Mouse (Mus musculus) skeletal muscle tissue, adult 2 months (tissue): Measurements from ENCODE around the gene Slc27a3.

ENCODE experiments used
- DNase-seq: peaks from one replicate; pipeline ENCODE4 v3.0.0-alpha.2; 2012; ENCODE audit warnings: low read depth, low spot score

Gene Slc27a3

DNA sequence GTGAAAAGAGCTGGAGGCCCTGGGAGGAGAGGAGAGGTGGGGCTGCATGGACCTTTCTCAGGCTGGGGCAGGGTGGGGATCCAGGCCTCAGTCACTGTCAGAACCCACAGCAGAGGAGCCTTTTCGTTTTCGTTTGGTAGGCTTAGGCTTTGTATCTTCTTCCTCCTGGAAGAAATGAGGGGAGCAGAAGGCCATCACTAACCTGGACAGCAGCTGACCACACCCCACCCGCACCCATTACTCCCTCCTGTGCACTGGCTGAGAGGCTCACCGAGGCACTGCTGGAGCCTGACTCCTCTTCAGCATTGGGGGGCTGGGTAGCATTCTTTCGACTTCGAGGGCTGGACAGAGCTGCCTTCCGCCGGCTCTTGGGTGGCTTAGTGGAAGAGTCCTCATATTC, 2.2 kb upstream of the Slc27a3 start:
- no peak for DNase-seq

DNA sequence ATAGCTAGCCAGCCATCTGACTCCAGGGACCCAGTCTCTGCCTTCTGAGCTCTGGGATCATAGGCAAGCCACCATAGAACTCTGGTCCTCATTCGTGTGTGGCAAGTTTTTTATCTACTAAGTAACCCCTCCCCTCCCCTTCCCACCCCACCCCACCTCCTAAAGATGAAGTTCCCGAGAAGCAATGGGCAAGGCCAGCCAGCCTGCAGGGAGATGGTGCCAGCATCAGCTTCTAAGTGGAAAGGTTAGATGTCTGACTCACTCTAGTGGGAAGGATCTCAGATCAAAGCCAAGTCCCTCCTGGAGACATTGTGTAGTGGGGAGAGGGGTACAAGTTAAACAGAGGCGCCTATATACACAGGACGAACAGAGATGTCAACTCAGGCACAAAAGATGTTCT, 1.3 kb upstream of the Slc27a3 start:
- no peak for DNase-seq

DNA sequence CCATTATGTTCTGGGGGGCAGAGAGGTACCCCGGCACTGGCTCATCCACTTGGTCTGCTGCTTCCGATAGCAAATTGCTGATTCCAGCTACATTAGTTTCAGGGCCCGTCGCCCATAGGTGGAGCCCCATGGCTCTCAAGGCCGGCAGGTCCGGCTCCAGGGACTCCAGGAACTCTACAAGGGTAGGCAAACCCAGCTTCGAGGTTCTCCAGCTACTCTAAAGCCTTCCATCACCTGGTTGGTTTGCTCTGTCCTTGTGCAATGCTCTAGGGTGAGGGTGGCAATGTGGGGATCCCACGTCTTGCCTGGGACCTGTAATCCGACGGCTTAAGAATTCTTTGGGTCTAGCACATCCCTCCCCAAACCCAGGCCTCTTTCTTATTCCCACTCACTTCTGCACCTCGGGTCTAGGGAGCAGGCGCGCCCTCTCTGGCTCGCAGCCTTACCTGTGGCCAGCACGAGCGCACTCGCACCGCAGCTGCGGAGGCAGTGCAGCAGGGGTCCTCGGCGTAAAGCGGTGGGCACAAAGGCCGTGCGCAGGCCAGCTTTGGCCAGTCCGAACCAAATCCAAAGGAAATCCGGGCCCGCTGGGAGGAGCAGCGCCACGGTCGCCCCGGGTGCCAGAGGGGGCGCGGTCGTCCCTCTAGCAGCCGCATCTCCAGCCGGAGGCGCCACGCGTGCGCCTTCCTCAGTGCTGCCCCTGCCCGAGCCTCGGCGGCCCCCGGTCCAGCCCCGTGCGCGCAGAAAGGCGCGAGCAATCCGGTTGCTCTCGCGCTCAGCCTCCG, 820 bp downstream of the Slc27a3 start:
- no peak for DNase-seq

DNA sequence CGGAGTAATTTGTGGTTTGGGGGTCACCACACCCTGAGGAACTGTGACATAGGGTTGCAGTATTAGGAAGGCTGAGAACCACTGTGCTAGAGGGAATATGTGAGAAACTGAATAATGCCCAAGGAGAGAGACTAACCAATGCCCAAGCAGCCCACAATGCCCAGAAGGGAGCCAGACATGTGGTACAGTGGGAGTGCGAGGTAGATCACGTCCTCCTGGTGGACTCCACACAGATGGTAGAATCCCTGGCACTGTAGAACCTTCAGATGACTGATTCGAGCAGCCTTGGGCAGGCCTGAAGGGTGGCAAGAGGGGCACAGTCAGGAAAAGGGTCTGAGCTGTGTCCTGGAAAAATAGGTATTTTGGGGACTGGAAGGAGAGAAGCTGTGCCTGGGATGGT, 1.5 kb downstream of the Slc27a3 start:
- DNase-seq: no peak

DNA sequence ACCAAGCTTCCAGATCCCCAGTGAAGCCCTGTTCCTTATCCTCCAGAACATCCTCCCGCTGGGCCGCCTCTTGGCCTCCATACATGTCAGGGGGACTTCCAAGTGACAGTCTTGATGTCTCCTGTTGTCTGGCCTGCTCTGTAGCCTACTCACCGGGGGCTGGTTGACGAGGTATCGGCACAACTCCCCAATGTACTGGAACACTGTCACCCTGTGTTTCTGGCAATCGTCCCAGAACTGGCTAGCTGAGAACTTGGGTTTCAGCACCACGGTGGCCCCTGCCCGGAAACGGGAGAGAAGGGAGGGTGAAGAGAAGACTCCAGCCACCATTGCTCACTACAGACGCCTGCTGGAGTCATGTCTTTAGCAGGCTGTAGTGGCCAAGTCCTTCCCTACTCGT, 2.3 kb downstream of the Slc27a3 start:
- peak; percentile 67 for DNase-seq

DNA sequence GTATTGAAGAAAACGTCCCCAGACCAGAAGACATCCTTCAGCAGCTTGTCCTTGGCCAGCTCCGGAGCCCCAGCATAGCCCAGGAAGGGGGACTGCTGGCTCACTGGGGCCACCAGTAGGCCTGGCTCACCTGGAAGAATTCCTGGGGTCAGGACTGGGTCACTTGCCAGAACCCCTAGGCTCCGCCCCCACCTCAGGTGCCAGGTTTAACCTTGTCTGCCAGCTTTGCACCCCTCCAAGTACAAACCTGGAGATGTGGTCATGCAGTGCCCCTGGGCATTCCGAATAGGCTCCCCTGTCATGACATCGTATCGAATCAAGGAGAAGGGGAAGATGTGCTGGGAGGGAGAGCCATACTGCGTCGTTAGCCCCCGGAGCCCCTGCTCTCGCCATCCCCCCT, 2.9 kb downstream of the Slc27a3 start:
- DNase-seq: no peak

DNA sequence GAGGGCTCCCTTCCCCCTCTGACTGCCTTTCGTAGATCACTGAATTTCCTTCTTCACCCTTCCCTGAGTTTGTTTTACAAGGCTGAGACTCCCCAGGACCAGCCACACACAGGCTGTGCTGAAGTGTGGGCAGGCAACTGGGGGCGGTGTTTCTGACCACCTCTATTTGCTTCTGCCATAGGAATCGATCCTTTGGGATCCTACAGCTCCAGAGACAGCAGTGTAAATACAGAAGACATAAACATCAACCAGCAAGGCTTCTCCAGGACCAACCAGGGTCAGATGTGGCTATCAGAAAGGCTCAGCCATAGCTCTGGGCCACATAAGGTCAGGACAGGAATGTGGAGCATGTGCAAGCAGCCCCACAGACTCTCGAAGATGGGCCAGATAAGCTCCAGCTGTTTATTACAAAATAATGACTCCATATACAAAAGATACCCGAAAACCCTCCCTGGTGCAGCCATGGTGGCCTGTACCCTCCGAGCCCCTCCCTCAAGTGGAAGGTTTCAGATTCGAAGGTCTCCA, 4.8 kb downstream of the Slc27a3 start:
- no peak for DNase-seq

DNA sequence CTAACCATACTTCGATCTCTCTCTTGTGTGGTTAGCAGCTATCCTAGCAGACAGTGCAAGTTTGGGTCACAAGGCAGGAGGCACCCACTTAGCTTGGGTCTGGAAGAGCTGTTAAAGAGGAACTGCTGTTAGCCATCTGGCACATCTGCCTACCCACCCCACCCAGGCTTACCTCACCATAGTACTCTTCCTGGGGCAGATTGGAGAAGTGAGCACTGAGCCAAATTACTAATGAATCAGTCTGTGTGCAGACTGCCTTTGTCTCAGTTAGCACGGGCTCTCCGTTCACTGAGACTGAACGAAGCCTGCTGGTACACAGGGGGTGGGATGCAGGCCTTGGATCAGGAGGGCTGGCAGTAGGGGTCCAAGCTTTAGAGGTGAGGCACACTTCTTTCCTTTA, 6.0 kb downstream of the Slc27a3 start:
- peak; percentile 56 for DNase-seq

DNA sequence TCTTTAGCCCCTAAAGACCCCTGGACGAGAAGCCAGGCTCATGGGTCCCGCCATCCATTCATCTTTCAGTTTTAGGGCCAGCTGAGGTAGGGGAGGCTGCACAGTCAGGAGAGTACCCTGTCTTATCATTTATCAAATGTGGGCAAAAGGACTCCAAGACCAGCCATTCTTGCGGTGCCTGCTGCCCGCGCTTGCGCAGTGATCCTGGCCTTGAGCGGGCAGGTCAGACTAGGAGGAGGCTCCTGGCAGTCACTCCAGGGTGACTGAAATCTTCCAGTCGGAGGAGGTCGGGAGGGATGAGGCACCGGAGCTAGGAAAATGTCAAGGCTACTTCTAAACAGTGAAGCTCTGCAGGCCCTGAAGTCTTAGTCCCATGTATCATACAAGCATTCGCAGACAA, 8.0 kb downstream of the Slc27a3 start:
- no peak for DNase-seq

DNA sequence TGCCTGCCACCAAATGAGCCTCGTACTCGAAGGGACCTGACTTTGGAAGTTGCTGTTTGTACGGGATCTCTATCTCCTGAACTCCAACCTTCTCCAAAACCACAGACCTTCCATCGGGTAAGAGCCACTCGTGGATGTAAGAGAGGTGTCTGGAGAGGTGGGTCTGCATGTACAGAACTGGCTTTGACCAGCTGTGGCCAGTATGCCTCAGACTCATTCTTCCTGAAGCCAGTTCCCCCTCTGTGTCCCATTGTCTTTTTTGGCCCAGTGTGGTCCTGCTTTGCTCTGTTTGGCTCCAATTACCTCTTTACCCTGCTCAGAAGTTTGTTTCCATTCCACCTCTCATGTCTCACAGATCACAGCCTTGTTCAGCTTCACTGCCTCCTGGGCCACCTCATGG, 11.2 kb downstream of the Slc27a3 start:
- no peak for DNase-seq

DNA sequence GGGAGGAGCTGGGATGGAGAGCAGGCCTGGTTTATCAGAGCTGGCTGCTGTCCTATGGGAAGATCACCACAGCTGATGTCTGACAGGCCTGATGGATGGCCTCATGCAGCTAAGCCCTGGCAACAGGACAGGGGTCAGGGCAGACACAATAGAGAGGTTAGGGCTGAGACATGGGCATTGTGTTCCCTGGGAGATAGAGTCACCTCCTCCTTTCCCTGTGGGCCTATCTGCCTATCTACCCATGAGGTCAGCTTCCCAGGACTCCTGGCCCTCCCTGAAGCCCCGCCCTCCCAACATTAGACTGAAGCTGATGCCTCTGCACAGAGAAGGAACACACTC, 13.5 kb downstream of the Slc27a3 start:
- no peak for DNase-seq

DNA sequence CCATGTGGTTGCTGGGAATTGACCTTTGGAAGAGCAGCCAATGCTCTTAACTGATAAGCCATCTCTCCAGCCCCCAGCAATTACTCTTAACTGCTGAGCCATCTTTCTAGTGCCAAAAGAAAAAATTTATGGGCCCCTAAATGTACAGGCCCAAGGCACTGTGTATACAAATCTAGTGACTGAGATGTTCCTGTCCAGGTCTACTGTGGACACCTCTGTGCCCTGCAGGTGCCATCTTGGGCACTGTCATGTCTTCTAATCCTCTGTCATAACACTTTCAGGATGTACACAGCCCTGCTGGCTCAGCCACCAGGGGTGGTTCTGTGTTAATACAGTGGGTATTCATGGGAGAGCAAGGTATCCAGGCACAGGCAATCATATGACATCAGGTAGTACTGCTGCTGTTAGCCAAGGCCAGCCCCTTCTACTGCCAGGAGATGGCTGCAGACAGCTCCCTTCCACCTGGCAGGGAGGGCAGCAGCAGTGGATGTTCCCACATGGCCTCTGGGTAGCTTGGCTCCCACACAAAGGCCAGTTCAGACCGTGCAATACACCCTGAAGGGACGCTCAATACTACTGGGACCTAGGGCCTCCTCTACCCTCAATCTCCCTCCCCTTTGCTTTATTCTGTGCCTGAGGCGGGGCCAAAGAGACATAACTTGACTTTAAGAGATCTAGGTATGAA, 14.0 kb downstream of the Slc27a3 start:
- DNase-seq: no peak

DNA sequence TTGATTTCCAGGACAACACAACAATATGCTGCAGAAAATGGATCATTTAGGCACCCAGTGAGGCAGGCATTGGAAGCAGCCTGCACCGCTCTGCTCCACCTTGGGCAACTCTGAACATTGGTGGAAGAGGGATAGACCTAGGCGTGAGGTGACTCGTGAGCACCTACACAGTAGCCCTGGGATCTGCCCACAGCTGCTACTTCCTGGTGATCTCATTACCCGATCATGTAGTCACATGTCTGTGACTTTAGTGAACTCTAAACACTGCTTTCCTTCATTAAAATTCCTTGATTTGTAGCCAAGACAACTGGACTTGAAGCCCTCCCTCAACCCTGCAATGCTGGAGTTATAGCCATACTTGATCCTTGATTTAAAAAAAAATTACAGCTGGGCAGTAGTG, 15.4 kb downstream of the Slc27a3 start:
- DNase-seq: no peak

DNA sequence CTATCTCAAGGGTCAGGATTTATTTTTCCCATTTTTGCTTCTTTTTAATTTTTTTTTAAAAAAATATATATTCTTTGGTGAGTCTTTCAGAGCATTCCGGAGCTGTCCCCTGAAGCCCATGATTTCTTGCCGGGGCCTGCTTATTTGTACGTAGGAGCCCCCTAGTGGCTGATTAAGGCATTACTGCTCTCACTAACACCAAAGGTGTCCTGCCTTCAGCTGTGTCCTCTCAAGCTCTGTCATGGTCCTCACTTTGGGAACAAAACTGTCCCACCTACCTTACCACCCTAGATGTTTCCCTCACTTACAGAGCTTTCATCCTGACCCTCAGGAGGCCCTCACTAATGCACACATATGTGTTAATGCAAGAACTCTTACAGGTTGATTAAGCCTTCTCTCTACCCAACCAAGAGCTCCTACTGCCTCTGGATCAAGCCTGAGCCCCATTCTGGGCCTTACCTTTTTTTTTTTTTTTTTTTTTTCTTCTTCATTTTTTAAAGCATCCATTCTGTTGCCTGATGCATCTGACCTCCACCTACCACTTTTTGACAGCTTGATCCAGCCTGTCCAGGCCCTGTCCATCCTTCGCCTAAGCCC, 16.2 kb downstream of the Slc27a3 start:
- peak; percentile 81 for DNase-seq

DNA sequence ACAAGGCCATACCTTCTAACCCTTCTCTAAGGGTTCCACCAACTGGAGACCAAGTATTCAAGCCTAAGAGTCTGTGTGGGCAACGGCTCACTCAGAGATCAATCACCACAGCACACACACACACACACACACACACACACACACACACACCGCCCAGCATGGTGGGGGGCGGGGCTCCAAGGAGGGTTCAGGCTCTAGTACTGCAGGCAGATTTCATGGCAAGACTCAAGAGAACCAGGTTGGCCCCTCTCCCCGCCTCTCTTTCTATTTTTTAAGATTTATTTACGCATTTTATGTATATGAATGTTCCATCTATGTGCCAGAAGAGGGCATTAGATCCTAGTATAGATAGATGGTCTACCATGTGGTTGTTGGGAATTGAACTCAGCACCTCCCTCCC, 16.9 kb downstream of the Slc27a3 start:
- no peak for DNase-seq

DNA sequence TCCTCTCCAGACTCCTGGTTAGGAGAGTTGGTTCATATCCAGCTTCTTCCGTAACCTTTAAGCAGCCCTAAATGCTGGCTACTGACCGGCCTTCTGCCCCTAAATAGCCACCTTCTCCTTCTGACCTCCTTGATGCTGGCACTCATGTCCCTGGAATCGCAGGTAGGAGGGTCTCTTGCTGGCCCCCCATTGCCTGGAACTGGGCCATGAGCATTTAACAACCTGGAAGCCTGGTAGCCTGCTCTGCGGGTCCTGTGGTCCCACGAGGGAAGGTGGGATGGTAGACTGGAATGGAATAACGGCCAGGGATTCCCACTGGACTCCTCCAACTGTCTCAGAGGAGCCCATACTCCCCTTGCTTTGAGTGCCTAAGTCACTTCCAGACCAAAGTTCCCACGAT, 17.9 kb downstream of the Slc27a3 start:
- DNase-seq: no peak

DNA sequence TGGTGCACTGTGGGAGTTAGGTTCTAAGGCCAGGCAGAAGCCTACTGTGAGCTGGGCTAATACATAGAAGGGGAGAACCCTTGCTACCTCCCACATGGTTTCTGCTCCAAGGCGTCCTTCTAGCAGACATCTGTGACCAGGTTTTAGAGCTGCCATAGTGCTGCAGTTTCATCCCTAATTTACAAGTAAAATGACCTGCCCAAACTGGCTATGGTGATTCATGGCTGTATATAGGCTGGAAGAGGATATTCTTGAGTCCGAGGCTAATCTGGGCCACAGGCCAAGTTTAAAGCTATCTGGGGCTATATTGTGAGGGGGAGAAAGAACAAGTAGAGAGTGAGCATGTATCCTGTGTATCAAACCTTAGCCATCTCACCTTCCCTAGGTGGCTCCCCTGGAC, 20.7 kb downstream of the Slc27a3 start:
- no peak for DNase-seq

DNA sequence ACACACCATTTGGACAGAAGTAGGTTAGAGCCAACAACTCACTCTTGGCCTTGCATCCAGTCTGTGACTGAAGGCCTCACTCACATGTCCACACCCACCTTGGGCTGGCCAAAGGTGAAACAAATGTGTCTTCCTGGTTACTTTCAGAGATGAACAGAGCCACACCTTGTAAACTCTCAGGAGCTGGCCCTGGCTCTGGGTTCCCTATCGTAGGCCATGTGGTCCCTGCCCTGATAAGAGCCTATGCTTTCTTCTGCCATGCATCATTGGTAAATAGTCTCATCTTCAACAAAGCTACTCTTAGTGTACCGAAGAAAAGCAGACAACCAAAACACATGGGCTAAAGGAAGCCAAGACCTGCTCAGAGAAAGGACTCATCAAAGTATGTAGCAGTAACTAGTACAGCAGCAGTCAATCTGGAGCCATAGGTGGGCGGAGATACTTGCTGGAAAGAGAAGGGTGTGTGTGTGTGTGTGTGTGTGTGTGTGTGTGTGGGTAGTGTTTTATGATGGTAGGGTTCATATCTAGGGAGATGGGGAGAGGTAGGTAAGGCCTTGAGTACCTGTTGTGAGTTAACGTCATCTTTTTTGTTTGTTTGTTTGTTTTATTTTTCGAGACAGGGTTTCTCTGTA, 22.6 kb downstream of the Slc27a3 start:
- no peak for DNase-seq

DNA sequence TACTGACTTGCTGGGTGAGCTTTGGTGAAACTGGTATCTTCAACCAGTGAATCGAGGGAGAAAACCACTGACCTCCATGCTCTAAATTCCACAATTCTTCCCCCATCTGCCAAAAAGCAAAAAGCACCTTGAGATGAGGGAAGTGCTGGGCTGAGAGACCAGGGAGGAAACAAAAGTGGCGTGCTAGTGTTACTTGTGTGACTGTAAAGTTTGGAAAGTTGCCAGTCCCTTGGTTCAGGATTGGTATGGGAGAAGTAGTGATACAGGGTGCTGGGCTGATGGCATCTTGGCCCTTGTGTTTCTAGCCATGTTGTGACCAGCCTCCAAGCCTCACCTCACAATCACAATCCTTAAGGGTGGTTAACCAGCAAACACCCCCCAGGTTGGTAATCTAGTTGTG, 27.4 kb downstream of the Slc27a3 start:
- no peak for DNase-seq

DNA sequence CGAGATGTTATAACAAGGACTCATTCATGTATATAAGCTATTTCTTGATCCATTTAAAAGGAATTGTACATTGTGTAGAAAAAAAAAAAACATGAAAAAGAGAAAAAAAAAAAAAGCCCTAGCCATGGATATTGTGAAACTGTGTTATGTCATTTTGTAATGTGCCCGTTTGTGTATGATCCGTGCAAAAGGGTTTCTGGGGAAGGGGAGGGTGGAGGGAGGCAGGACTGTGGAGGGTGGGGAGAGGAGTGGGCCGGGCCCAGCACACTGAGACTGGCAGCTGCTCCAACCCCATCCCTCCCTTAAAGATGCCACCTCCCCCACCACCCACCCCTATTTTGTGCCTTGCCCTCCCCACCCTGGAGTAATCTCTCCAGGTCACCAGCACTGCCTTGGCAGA, 28.3 kb downstream of the Slc27a3 start:
- DNase-seq: no peak

DNA sequence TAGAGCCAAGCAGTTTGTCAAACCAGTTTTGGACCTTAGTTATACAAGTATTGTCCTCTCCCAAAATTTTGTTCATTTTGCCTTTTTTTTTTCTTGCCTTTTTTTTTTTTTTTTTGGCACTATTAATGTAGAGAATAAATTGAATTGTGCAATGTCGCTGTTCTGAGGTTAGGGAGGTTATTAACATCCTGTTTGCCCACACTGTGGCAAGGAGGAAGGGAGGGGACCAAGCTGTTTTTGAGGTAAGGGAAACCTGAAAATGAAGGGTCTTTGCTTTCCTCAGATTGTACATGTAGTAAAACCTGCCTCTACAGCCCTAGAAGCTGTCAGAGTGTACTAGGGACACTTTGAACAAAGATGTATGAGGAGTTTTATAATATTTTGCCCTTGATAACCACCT, 30.5 kb downstream of the Slc27a3 start:
- no peak for DNase-seq

DNA sequence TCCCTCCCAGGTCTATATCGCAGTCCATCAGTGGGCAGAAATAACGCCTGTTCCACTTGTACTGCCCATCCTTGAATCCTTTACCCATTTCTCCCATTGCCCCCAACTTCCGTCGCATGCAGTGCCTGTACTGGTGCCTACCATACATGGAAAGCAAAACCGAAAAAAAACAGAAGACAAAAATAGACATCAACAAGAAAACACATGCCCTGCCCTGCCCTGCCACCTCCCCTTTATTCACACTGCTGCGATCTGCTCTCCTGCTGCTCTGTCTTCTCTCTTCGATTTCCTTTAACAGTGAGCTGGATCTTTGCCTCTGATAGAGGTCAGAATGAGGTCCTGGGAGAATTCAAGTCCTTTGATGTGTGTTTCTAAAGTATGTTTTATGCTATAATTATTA, 31.8 kb downstream of the Slc27a3 start:
- no peak for DNase-seq

DNA sequence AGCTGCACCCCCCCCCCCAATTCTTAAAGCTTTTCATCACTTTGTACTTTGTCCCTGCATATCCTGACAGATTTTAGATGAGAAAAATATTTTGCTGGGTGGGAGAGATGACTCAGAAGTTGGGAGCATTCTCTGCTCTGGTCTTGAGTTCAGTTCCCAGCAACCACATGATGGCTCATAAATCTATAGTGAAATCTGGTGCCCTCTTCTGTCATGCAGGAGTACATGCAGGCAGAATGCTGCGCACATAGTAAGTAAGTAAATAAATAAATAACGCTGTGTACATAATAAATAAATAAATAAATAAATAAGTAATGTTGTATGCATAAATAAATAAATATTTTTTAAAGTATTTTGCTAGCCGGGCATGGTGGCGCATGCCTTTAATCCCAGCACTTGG, 41.9 kb downstream of the Slc27a3 start:
- DNase-seq: no peak
